Mouse (Mus musculus) ovary, adult 2 months (tissue): ENCODE results near the gene 1700003E16Rik. TPM values are rescaled to one million over a fixed set of nuclear protein-coding genes. Genes with fewer than 3 reads are reported as not detected.

Source experiments
- polyA plus RNA-seq: library from polyadenylated mRNA; depleted of rRNA; stranded (reverse); fragments of >200 nt; gene quantifications from 2 replicates; pipeline ENCODE4 v1.2.3, GENCODE M21; 2012; rRNA removed

The 1700003E16Rik gene
- 4.1 and 4.4 TPM in 2 replicates for polyA plus RNA-seq

GRCm38 (mm10) chr6:83156259-83156684 lies at the start of gene 1700003E16Rik, which contains the start of gene Wdr54:
1700003E16Rik (plus strand) TSS chr6:83156404.
Wdr54 (minus strand) TSS chr6:83156397.

GRCm38 (mm10) chr6:83108762-83109668 lies 47.2 kb upstream of the 1700003E16Rik start, which contains the start of gene Mrpl53:
Mrpl53 (plus strand) TSS chr6:83109040.

GRCm38 (mm10) chr6:83115011-83115671 lies 41.1 kb upstream of the 1700003E16Rik start, which contains the start of gene Mogs:
Mogs (plus strand) TSS chr6:83115496.

GRCm38 (mm10) chr6:83120930-83121862 lies 35.0 kb upstream of the 1700003E16Rik start, which contains the start of gene Wbp1:
Wbp1 (minus strand) TSS chr6:83121559.

GRCm38 (mm10) chr6:83125331-83125730 lies 30.9 kb upstream of the 1700003E16Rik start, which contains the start of gene Ino80b:
Ino80b (minus strand) TSS chr6:83125431.

GRCm38 (mm10) chr6:83134951-83135513 lies 21.2 kb upstream of the 1700003E16Rik start, which contains the start of gene Rtkn:
Rtkn (plus strand) TSS chr6:83135463.

GRCm38 (mm10) chr6:83165607-83166242 lies 9.5 kb downstream of the 1700003E16Rik start, which contains the start of gene Dctn1:
Dctn1 (plus strand) TSS chr6:83165920.

Other genes starting within 250 kb of the 1700003E16Rik start
- gene Sema4f, start 216.6 kb upstream of the 1700003E16Rik start, polyA plus RNA-seq = 1.3 and 1.5 TPM in 2 replicates
- 0.15 and 0.23 TPM in 2 replicates for gene M1ap, start 209.5 kb upstream of the 1700003E16Rik start, polyA plus RNA-seq
- gene Dok1, start 122.9 kb upstream of the 1700003E16Rik start, polyA plus RNA-seq = 11.3 and 14.4 TPM in 2 replicates
- gene Loxl3, start 122.2 kb upstream of the 1700003E16Rik start, polyA plus RNA-seq = 13.3 and 14.9 TPM in 2 replicates
- 668 and 727 TPM in 2 replicates for gene Aup1, start 101.9 kb upstream of the 1700003E16Rik start, polyA plus RNA-seq
- 58.2 and 63.9 TPM in 2 replicates for gene Htra2, start 101.1 kb upstream of the 1700003E16Rik start, polyA plus RNA-seq
- 2.0 and 2.6 TPM in 2 replicates for gene Dqx1, start 98.6 kb upstream of the 1700003E16Rik start, polyA plus RNA-seq
- not detected in 2 replicates for gene Tlx2, start 86.1 kb upstream of the 1700003E16Rik start, polyA plus RNA-seq
- gene Pcgf1, start 78.5 kb upstream of the 1700003E16Rik start, polyA plus RNA-seq = 26.2 and 38.5 TPM in 2 replicates
- gene Lbx2, start 70.0 kb upstream of the 1700003E16Rik start, polyA plus RNA-seq = 18.9 and 19.3 TPM in 2 replicates
- 21.7 and 28.8 TPM in 2 replicates for gene Ccdc142, start 54.8 kb upstream of the 1700003E16Rik start, polyA plus RNA-seq
- gene Gm42688, start 54.8 kb upstream of the 1700003E16Rik start, polyA plus RNA-seq = 7.0 and 8.5 TPM in 2 replicates
- gene Mrpl53, start 47.4 kb upstream of the 1700003E16Rik start, polyA plus RNA-seq = 98.5 and 124 TPM in 2 replicates
- gene Mogs, start 40.9 kb upstream of the 1700003E16Rik start, polyA plus RNA-seq = 124 and 132 TPM in 2 replicates
- 174 and 210 TPM in 2 replicates for gene Wbp1, start 34.8 kb upstream of the 1700003E16Rik start, polyA plus RNA-seq
- 79.8 and 116 TPM in 2 replicates for gene Ino80b, start 31.0 kb upstream of the 1700003E16Rik start, polyA plus RNA-seq
- gene Rtkn, start 20.9 kb upstream of the 1700003E16Rik start, polyA plus RNA-seq = 65.5 and 80.1 TPM in 2 replicates
- 7.4 and 8.4 TPM in 2 replicates for gene Wdr54, start within 50 bp of the 1700003E16Rik start, polyA plus RNA-seq
- 186 and 187 TPM in 2 replicates for gene Dctn1, start 9.5 kb downstream of the 1700003E16Rik start, polyA plus RNA-seq
- 1.5 and 2.3 TPM in 2 replicates for gene Slc4a5, start 63.4 kb downstream of the 1700003E16Rik start, polyA plus RNA-seq
- gene Mthfd2, start 169.5 kb downstream of the 1700003E16Rik start, polyA plus RNA-seq = 6.3 and 8.8 TPM in 2 replicates
- gene Mob1a, start 169.6 kb downstream of the 1700003E16Rik start, polyA plus RNA-seq = 20.7 and 74.5 TPM in 2 replicates
- gene Bola3, start 192.7 kb downstream of the 1700003E16Rik start, polyA plus RNA-seq = 5.5 and 9.7 TPM in 2 replicates